Mouse (Mus musculus) limb, embryonic 14.5 days (tissue): ENCODE results near the gene Edaradd. TPM values are rescaled to one million over a fixed set of nuclear protein-coding genes. Genes with fewer than 3 reads are reported as not detected.
A peak's percentile ranks its signal among the peaks of the same experiment; 100 is the strongest.

ENCODE experiments used
- ATAC-seq: fragments of 200-750 bp; cut with Nextera tagmentation; 2 replicates; pipeline ENCODE4 v1.8.0; 2017; ENCODE audit warnings: low read depth, moderate number of reproducible peaks, moderate TSS enrichment; ENCODE audit not compliant: low FRiP score
- DNase-seq: peaks from one replicate; pipeline ENCODE4 v3.0.0-alpha.2; 2015; ENCODE audit warnings: low spot score
- H3K27ac ChIP-seq: fragments of 300-500 bp; sonication (generic); replicated peaks from 2 replicates; pipeline ENCODE4 v1.5.1; 2014; ENCODE audit warnings: low read depth, mild to moderate bottlenecking, low read length, moderate library complexity, mixed read lengths
- H3K27me3 ChIP-seq: fragments of 300-500 bp; sonication (generic); 2 replicates; pipeline ENCODE4 v1.6.1; 2014; ENCODE audit warnings: low read length, mixed read lengths; ENCODE audit not compliant: control insufficient read depth, insufficient read depth
- H3K36me3 ChIP-seq: fragments of 300-500 bp; sonication (generic); 2 replicates; pipeline ENCODE4 v1.6.1; 2014; ENCODE audit warnings: mild to moderate bottlenecking, low read length, moderate library complexity, mixed read lengths; ENCODE audit not compliant: control insufficient read depth, insufficient read depth
- H3K4me1 ChIP-seq: fragments of 300-500 bp; sonication (generic); 2 replicates; pipeline ENCODE4 v1.6.1; 2014; ENCODE audit warnings: antibody characterized with exemption, low read length, mixed read lengths; ENCODE audit not compliant: control insufficient read depth, insufficient read depth
- H3K4me2 ChIP-seq: fragments of 300-500 bp; sonication (generic); replicated peaks from 2 replicates; pipeline ENCODE4 v1.6.1; 2014; ENCODE audit warnings: low read depth, mild to moderate bottlenecking, low read length, moderate library complexity; ENCODE audit not compliant: severe bottlenecking
- H3K4me3 ChIP-seq: fragments of 300-500 bp; sonication (generic); replicated peaks from 2 replicates; pipeline ENCODE4 v1.5.1; 2014; ENCODE audit warnings: low read length
- H3K9ac ChIP-seq: fragments of 300-500 bp; sonication (generic); 2 replicates; pipeline ENCODE4 v1.6.1; 2014; ENCODE audit warnings: mild to moderate bottlenecking, low read depth, low read length, moderate library complexity; ENCODE audit not compliant: severe bottlenecking
- H3K9me3 ChIP-seq: fragments of 300-500 bp; sonication (generic); 2 replicates; pipeline ENCODE4 v1.6.1; 2016; ENCODE audit warnings: low read length; ENCODE audit not compliant: control insufficient read depth
- POLR2A ChIP-seq: fragments of 200-500 bp; IDR thresholded peaks from 2 replicates; pipeline ENCODE4 v1.8.0; 2012; ENCODE audit warnings: inconsistent platforms, mild to moderate bottlenecking, moderate library complexity, borderline replicate concordance; ENCODE audit not compliant: insufficient read depth, insufficient read length; ENCODE audit errors: extremely low read depth
- WGBS: fragments of 180-500 bp; shearing (Covaris S2); extraction: QIAGEN DNeasy Blood & Tissue Kit; methylation state at CpG from one replicate; pipeline ENCODE4 v1.1.7; 2014; 5-methylcytosine and 5-hydroxymethylcytosine counted together
- polyA plus RNA-seq, 2 experiments: library from polyadenylated mRNA; depleted of rRNA in 1 of 2; stranded (reverse) in 1 of 2; unstranded in 1 of 2; fragments of >200 nt; fragmentation: Nextera tagmentation in 1 of 2; extraction: Ambion mirVana in 1 of 2; gene quantifications; 2 replicates each; pipeline versions ENCODE4 v1.2.1 to v1.2.3; 2012 to 2014

The Edaradd gene
- polyA plus RNA-seq, 2 experiments: 1.7 to 3.8 TPM

DNA sequence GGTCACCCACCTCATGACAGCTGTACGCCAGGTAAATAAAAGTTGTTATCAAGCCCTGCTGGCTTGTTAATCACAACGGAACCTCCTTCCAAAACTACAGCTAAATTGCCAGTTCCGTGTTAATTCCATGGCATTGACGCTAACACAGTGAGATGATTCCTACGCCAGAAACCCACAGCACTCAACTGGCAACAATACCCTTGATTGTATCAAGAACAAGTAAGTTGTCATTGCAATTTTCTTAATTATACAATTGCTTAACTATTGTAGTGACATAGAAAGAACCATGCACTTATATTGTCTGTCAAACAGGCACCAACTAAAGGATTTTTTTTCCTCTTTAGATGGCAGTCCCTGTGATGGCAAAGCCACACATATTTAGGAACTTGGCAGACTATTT, 23.0 kb upstream of the Edaradd start:
- no peak for ATAC-seq
- TF ChIP-seq POLR2A: no peak
- WGBS: 67% methylated on average over 5 of the region's 5 CpGs

DNA sequence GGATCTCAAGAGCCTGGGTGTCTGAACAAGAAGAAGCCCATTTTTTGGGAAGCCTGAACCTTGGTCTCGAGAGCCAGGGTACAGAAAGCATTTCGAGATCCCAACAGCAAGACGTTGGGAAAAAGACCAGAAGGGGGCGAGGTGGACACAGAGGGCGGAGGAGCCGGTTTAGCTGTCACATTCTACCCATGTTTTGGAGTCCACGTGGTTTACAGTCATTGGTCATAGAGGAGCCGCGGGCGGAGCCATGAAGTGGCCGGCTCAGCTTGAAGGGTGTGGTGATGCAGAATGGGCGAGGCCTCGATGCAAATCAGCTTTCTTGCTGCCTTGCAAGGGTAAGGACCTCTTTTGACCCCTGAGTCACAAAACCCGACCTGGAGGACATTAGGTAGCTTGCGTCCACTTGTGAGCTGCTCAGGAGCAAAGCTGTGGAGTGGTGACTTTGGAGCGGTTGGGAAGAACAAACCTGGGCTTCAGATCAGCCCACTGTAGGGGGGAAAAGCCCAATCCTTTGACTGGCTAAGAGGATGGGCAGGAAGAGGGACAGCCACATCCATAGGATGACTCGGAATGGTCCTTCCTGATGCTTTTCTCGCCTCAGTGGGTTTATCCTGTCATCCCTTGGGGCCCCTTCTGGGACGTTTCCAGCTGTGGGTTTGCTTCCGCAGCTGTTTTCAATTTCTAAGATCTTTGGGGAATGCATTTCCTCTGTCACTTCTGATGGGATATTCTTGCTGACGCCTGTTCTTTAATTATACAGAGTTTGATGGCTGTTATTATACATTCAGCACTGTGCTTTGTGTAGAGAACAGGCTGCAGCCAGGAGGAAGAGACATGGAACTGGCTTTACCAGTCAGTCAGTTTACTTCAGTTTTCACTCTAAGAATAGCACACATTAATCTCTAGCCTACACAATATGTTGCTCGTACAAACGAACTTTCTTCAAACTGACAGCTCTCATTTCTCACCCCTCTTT, 22.1 kb upstream of the Edaradd start:
- DNase-seq (peak; percentile 43), ATAC-seq (peak; percentile 93)
- H3K27ac ChIP-seq: no peak overlapping the region
- peak overlapping the region; percentile 32; the same call in 1 of the 2 replicates for H3K4me2 ChIP-seq
- no peaks in the 10 kb centered on the region for H3K9me3 ChIP-seq
- no peaks in the 10 kb centered on the region for H3K36me3 ChIP-seq
- no peak for TF ChIP-seq POLR2A
- no peak overlapping the region for H3K4me3 ChIP-seq
- H3K9ac ChIP-seq: no peak overlapping the region
- H3K4me1 ChIP-seq: peaks cover 7% of the 10 kb centered on the region
- 0 out of 2 replicates have a peak, but pooled peaks cover 3% of the 10 kb centered on the region for H3K27me3 ChIP-seq
- WGBS: 7% methylated on average over 23 of the region's 23 CpGs

More for the DNA sequence above, 23.0 kb upstream of the Edaradd start:
- Histone ChIP-seq H3K36me3 (no peaks in the 10 kb centered on the region), H3K4me3 (no peak overlapping the region), H3K27ac (no peak overlapping the region), H3K4me2 (no peak overlapping the region), H3K4me1 (peaks cover 7% of the 10 kb centered on the region), H3K9me3 (no peaks in the 10 kb centered on the region), H3K9ac (no peak overlapping the region), H3K27me3 (0 out of 2 replicates have a peak, but pooled peaks cover 3% of the 10 kb centered on the region)
- no peak for DNase-seq

DNA sequence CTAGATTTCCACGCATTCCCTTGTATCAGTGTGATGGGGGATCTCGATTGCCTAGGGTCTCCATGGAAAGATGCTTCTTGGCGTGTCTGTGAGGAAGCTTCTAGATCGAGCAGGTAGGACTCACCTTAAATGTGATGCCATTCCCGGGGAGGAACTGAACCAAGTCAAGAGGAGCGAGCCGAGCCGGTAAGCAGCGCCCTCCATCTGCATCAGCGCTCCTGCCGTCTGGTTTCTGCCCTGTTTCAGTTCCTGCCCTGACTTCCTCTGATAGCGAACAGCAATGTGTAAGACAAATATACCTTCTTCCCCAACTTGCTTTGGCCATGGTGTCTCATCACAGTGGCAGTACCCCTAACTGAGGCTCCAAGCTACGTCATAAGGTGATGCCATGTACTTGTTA, 19.9 kb upstream of the Edaradd start:
- Histone ChIP-seq H3K9ac (no peak overlapping the region), H3K27me3 (0 out of 2 replicates have a peak, but pooled peaks cover 3% of the 10 kb centered on the region), H3K4me1 (peaks cover 7% of the 10 kb centered on the region), H3K4me2 (no peak overlapping the region), H3K4me3 (no peak overlapping the region), H3K9me3 (no peaks in the 10 kb centered on the region), H3K27ac (no peak overlapping the region), H3K36me3 (no peaks in the 10 kb centered on the region)
- DNase-seq (no peak), ATAC-seq (no peak)
- 62% methylated on average over 13 of the region's 13 CpGs for WGBS
- TF ChIP-seq POLR2A: no peak

GRCm38 (mm10) chr13:12539716-12540115, 19.5 kb upstream of the Edaradd start:
- Histone ChIP-seq H3K27ac (no peak overlapping the region), H3K4me2 (no peak overlapping the region), H3K9ac (no peak overlapping the region), H3K9me3 (no peaks in the 10 kb centered on the region), H3K4me3 (no peak overlapping the region), H3K27me3 (0 out of 2 replicates have a peak, but pooled peaks cover 3% of the 10 kb centered on the region), H3K36me3 (no peaks in the 10 kb centered on the region), H3K4me1 (peaks cover 7% of the 10 kb centered on the region)
- TF ChIP-seq POLR2A: no peak
- DNase-seq: no peak
- no peak for ATAC-seq
- 23% methylated on average over 11 of the region's 11 CpGs for WGBS

DNA sequence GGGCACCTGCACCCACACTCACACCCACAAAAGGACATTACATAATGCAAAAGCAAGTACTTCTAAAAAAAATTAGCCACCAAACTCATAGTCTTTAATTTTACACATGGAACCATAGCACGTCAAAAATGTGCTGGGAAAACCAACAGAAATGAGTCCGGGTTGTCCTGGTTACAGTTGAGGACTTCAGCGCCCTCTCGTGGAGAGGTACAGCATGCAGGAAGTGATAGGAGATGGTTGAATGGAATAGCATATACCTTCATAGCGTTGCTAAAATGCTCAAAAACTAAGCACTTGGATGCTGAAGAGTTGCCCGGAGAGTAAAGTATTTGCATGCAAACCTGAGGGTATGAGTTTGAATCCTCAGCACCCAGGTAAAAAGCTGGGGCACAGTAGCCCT, 17.7 kb upstream of the Edaradd start:
- 75% methylated on average over 6 of the region's 6 CpGs for WGBS
- Histone ChIP-seq H3K9ac (no peak overlapping the region), H3K4me1 (peaks cover 7% of the 10 kb centered on the region), H3K4me3 (no peak overlapping the region), H3K36me3 (no peaks in the 10 kb centered on the region), H3K27ac (no peak overlapping the region), H3K4me2 (no peak overlapping the region), H3K27me3 (0 out of 2 replicates have a peak, but pooled peaks cover 3% of the 10 kb centered on the region), H3K9me3 (no peaks in the 10 kb centered on the region)
- DNase-seq (no peak), ATAC-seq (no peak)
- no peak for TF ChIP-seq POLR2A
